Mouse (Mus musculus) effector memory CD4-positive, alpha-beta T cell, adult 5 months (primary cell): ENCODE data around the gene Aqp5. TPM values are rescaled to one million over a fixed set of nuclear protein-coding genes. Genes with fewer than 3 reads are reported as not detected.

Experiments
- polyA plus RNA-seq: library from polyadenylated mRNA; unstranded; fragments of 100-300 nt; shearing (Covaris generic); gene quantifications from one replicate; pipeline ENCODE4 v1.2.1, GENCODE M21; 2017

Gene Aqp5
- polyA plus RNA-seq, result not detected

GRCm38 (mm10) chr15:99590429-99591084, at the start of gene Aqp5:
Gene Aqp5 (plus strand): TSS chr15:99590782.

GRCm38 (mm10) chr15:99578802-99579485, 11.6 kb upstream of the Aqp5 start, which contains the start of gene Aqp2:
Gene Aqp2 (plus strand): TSS chr15:99579055.

GRCm38 (mm10) chr15:99600986-99601822, 10.6 kb downstream of the Aqp5 start, which contains the start of gene Aqp6:
Gene Aqp6 (plus strand): TSS chr15:99601400.

Other genes starting within 250 kb of the Aqp5 start
- gene Fmnl3, start 220.3 kb upstream of the Aqp5 start, polyA plus RNA-seq, result 49.7 TPM
- gene Tmbim6, start 197.9 kb upstream of the Aqp5 start, polyA plus RNA-seq, result 143 TPM
- 9.1 TPM for gene Nckap5l, start 133.0 kb upstream of the Aqp5 start, polyA plus RNA-seq
- gene Bcdin3d, start 116.1 kb upstream of the Aqp5 start, polyA plus RNA-seq, result 8.4 TPM
- not detected for gene Faim2, start 62.6 kb upstream of the Aqp5 start, polyA plus RNA-seq
- not detected for gene Aqp2, start 11.7 kb upstream of the Aqp5 start, polyA plus RNA-seq
- gene Aqp6, start 10.6 kb downstream of the Aqp5 start, polyA plus RNA-seq, result not detected
- 10.4 TPM for gene Racgap1, start 60.9 kb downstream of the Aqp5 start, polyA plus RNA-seq
- gene Asic1, start 79.6 kb downstream of the Aqp5 start, polyA plus RNA-seq, result 0.61 TPM
- gene Smarcd1, start 111.3 kb downstream of the Aqp5 start, polyA plus RNA-seq, result 24.9 TPM
- not detected for gene Gm17349, start 114.7 kb downstream of the Aqp5 start, polyA plus RNA-seq
- not detected for gene Gpd1, start 126.7 kb downstream of the Aqp5 start, polyA plus RNA-seq
- 115 TPM for gene Cox14, start 134.8 kb downstream of the Aqp5 start, polyA plus RNA-seq
- gene Cers5, start 182.1 kb downstream of the Aqp5 start, polyA plus RNA-seq, result 64.6 TPM